Mouse (Mus musculus) CH12.LX (cell line): ENCODE measurements around the gene Itpr3. TPM values are rescaled to one million over a fixed set of nuclear protein-coding genes. Genes with fewer than 3 reads are reported as not detected.

ENCODE experiments used
- DNase-seq: peaks from one replicate; pipeline ENCODE4 v3.0.0-alpha.2; 2013; ENCODE audit errors: extremely low read depth
- H3K27ac ChIP-seq: 2 replicates; pipeline ENCODE4 v1.5.1; 2012; ENCODE audit warnings: low read depth, mild to moderate bottlenecking, control low read depth, moderate library complexity; ENCODE audit not compliant: insufficient read depth
- H3K27me3 ChIP-seq: replicated peaks from 2 replicates; pipeline ENCODE3; 2012; ENCODE audit warnings: inconsistent platforms
- H3K36me3 ChIP-seq, 2 experiments: replicated peaks in 1 of 2; 2 replicates each; pipeline versions ENCODE3 to v1.6.1; 2012; ENCODE audit warnings: inconsistent platforms in 1 of 2, low read length in 1 of 2, mild to moderate bottlenecking in 1 of 2, mixed read lengths in 1 of 2, moderate library complexity in 1 of 2; ENCODE audit not compliant: control insufficient read depth in 1 of 2, insufficient read depth in 1 of 2
- H3K4me1 ChIP-seq, 2 experiments: 2 replicates each; pipeline ENCODE4 v1.6.1; 2012; ENCODE audit warnings: inconsistent platforms in 1 of 2, moderate library complexity in 1 of 2; ENCODE audit not compliant: insufficient read depth in 2 of 2, control insufficient read depth in 1 of 2
- H3K4me2 ChIP-seq: 2 replicates; pipeline ENCODE4 v1.6.1; 2012; ENCODE audit warnings: low read depth, mild to moderate bottlenecking, control low read depth; ENCODE audit not compliant: poor library complexity, insufficient read depth, severe bottlenecking
- H3K4me3 ChIP-seq, 3 experiments: fragments of 150-350 bp in 1 of 3; sonication (generic) in 1 of 3; replicated peaks in 1 of 3; 2 replicates each; pipeline versions ENCODE3 to v1.5.1; 2011 to 2012; ENCODE audit warnings: low read depth in 2 of 3, low read length in 2 of 3, mild to moderate bottlenecking in 2 of 3, moderate library complexity in 2 of 3, control low read depth in 1 of 3, improper control_type of control experiment in 1 of 3, inconsistent platforms in 1 of 3, mixed read lengths in 1 of 3; ENCODE audit not compliant: poor library complexity in 1 of 3
- H3K79me2 ChIP-seq: replicated peaks from 2 replicates; pipeline ENCODE4 v1.6.1; 2012; ENCODE audit warnings: mild to moderate bottlenecking, moderate library complexity; ENCODE audit not compliant: control insufficient read depth, poor library complexity, insufficient read depth, severe bottlenecking; ENCODE audit errors: extremely low read depth
- H3K9ac ChIP-seq: 2 replicates; pipeline ENCODE4 v1.6.1; 2012; ENCODE audit warnings: low read depth, mild to moderate bottlenecking, control low read depth, moderate library complexity; ENCODE audit not compliant: insufficient read depth
- H3K9me3 ChIP-seq: replicated peaks from 2 replicates; pipeline ENCODE3; 2012; ENCODE audit warnings: low read length, inconsistent platforms, mixed read lengths
- BHLHE40 ChIP-seq: IDR thresholded peaks from 2 replicates; pipeline ENCODE4 v1.6.1; 2011; ENCODE audit warnings: mild to moderate bottlenecking, low read depth, low read length, improper control_type of control experiment
- CHD1 ChIP-seq: IDR thresholded peaks from 2 replicates; pipeline ENCODE4 v1.6.1; 2012; ENCODE audit warnings: low read depth, low read length, improper control_type of control experiment, inconsistent platforms
- CHD2 ChIP-seq: IDR thresholded peaks from 2 replicates; pipeline ENCODE4 v1.6.1; 2011; ENCODE audit warnings: low read length, improper control_type of control experiment
- CTCF ChIP-seq, 2 experiments: IDR thresholded peaks in 1 of 2; conservative IDR thresholded peaks in 1 of 2; 2 replicates each; pipeline ENCODE4 v1.5.1; 2011 to 2012; ENCODE audit warnings: low read depth in 2 of 2, low read length in 2 of 2, improper control_type of control experiment in 1 of 2, inconsistent platforms in 1 of 2, mild to moderate bottlenecking in 1 of 2, moderate library complexity in 1 of 2
- E2F4 ChIP-seq: IDR thresholded peaks from 2 replicates; pipeline ENCODE4 v1.6.1; 2011; ENCODE audit warnings: low read depth, low read length, improper control_type of control experiment; ENCODE audit not compliant: insufficient replicate concordance
- ELF1 ChIP-seq: IDR thresholded peaks from 2 replicates; pipeline ENCODE4 v1.6.1; 2014; ENCODE audit warnings: low read depth, mild to moderate bottlenecking, inconsistent platforms, low read length, improper control_type of control experiment
- EP300 ChIP-seq: IDR thresholded peaks from 2 replicates; pipeline ENCODE4 v1.6.1; 2011; ENCODE audit warnings: low read length, improper control_type of control experiment
- ETS1 ChIP-seq: conservative IDR thresholded peaks from 2 replicates; pipeline ENCODE4 v1.6.1; 2012; ENCODE audit warnings: low read depth, mild to moderate bottlenecking, inconsistent platforms, low read length, improper control_type of control experiment, moderate library complexity
- GABPA ChIP-seq: IDR thresholded peaks from 2 replicates; pipeline ENCODE4 v1.6.1; 2012; ENCODE audit warnings: low read depth, low read length, improper control_type of control experiment, inconsistent platforms; ENCODE audit not compliant: insufficient replicate concordance
- HCFC1 ChIP-seq: IDR thresholded peaks from 2 replicates; pipeline ENCODE4 v1.6.1; 2012; ENCODE audit warnings: low read depth, mild to moderate bottlenecking, inconsistent platforms, low read length, improper control_type of control experiment
- IRF4 ChIP-seq: IDR thresholded peaks from 2 replicates; pipeline ENCODE4 v1.6.1; 2014; ENCODE audit warnings: low read depth, mild to moderate bottlenecking, inconsistent platforms, low read length, improper control_type of control experiment
- JUN ChIP-seq: IDR thresholded peaks from 2 replicates; pipeline ENCODE4 v1.6.1; 2011; ENCODE audit warnings: low read depth, mild to moderate bottlenecking, low read length, improper control_type of control experiment, moderate library complexity; ENCODE audit not compliant: insufficient read depth
- JUND ChIP-seq: conservative IDR thresholded peaks from 2 replicates; pipeline ENCODE4 v1.6.1; 2011; ENCODE audit warnings: low read depth, low read length, improper control_type of control experiment
- KAT2A ChIP-seq: IDR thresholded peaks from 2 replicates; pipeline ENCODE4 v1.6.1; 2012; ENCODE audit warnings: low read length, improper control_type of control experiment, inconsistent platforms; ENCODE audit not compliant: insufficient replicate concordance
- MAFK ChIP-seq: IDR thresholded peaks from 2 replicates; pipeline ENCODE4 v1.6.1; 2011; ENCODE audit warnings: low read length, improper control_type of control experiment; ENCODE audit not compliant: insufficient replicate concordance
- MAX ChIP-seq: IDR thresholded peaks from 2 replicates; pipeline ENCODE4 v1.6.1; 2011; ENCODE audit warnings: low read length, improper control_type of control experiment
- MAZ ChIP-seq: IDR thresholded peaks from 2 replicates; pipeline ENCODE4 v1.6.1; 2012; ENCODE audit warnings: low read depth, mild to moderate bottlenecking, inconsistent platforms, low read length, improper control_type of control experiment, moderate library complexity
- MEF2A ChIP-seq: IDR thresholded peaks from 2 replicates; pipeline ENCODE4 v1.6.1; 2014; ENCODE audit warnings: low read depth, mild to moderate bottlenecking, inconsistent platforms, low read length, improper control_type of control experiment, borderline replicate concordance
- MXI1 ChIP-seq: IDR thresholded peaks from 2 replicates; pipeline ENCODE4 v1.6.1; 2011; ENCODE audit warnings: mild to moderate bottlenecking, low read depth, low read length, improper control_type of control experiment
- MYC ChIP-seq: IDR thresholded peaks from 2 replicates; pipeline ENCODE4 v1.6.1; 2011; ENCODE audit warnings: low read depth, mild to moderate bottlenecking, improper control_type of control experiment, low read length
- NELFE ChIP-seq: IDR thresholded peaks from 2 replicates; pipeline ENCODE4 v1.6.1; 2011; ENCODE audit warnings: low read depth, low read length, improper control_type of control experiment
- NRF1 ChIP-seq: IDR thresholded peaks from 2 replicates; pipeline ENCODE4 v1.6.1; 2014; ENCODE audit warnings: low read depth, mild to moderate bottlenecking, inconsistent platforms, low read length, improper control_type of control experiment, moderate library complexity
- PAX5 ChIP-seq: IDR thresholded peaks from 2 replicates; pipeline ENCODE4 v1.6.1; 2012; ENCODE audit warnings: low read length, inconsistent platforms, mixed read lengths
- POLR2A ChIP-seq: IDR thresholded peaks from 2 replicates; pipeline ENCODE4 v1.6.1; 2011; ENCODE audit warnings: low read depth, mild to moderate bottlenecking, improper control_type of control experiment, low read length
- POLR2AphosphoS2 ChIP-seq: IDR thresholded peaks from 2 replicates; pipeline ENCODE4 v1.6.1; 2011; ENCODE audit warnings: low read depth, low read length, improper control_type of control experiment
- RAD21 ChIP-seq: IDR thresholded peaks from 2 replicates; pipeline ENCODE4 v1.6.1; 2011; ENCODE audit warnings: low read depth, mild to moderate bottlenecking, low read length, improper control_type of control experiment, moderate library complexity
- RCOR1 ChIP-seq: conservative IDR thresholded peaks from 2 replicates; pipeline ENCODE4 v1.6.1; 2012; ENCODE audit warnings: low read depth, mild to moderate bottlenecking, inconsistent platforms, low read length, improper control_type of control experiment
- SIN3A ChIP-seq: IDR thresholded peaks from 2 replicates; pipeline ENCODE4 v1.6.1; 2012; ENCODE audit warnings: low read length, improper control_type of control experiment, inconsistent platforms
- SMC3 ChIP-seq: IDR thresholded peaks from 2 replicates; pipeline ENCODE4 v1.6.1; 2011; ENCODE audit warnings: low read depth, low read length, improper control_type of control experiment
- TBP ChIP-seq: conservative IDR thresholded peaks from 2 replicates; pipeline ENCODE4 v1.6.1; 2011; ENCODE audit warnings: low read depth, low read length, improper control_type of control experiment
- TCF12 ChIP-seq: IDR thresholded peaks from 2 replicates; pipeline ENCODE4 v1.6.1; 2014; ENCODE audit warnings: low read depth, mild to moderate bottlenecking, inconsistent platforms, low read length, improper control_type of control experiment
- UBTF ChIP-seq: IDR thresholded peaks from 2 replicates; pipeline ENCODE4 v1.6.1; 2012; ENCODE audit warnings: low read depth, mild to moderate bottlenecking, inconsistent platforms, low read length, improper control_type of control experiment, moderate library complexity
- USF1 ChIP-seq: IDR thresholded peaks from 2 replicates; pipeline ENCODE4 v1.6.1; 2014; ENCODE audit warnings: low read depth, mild to moderate bottlenecking, inconsistent platforms, low read length, improper control_type of control experiment
- USF2 ChIP-seq: conservative IDR thresholded peaks from 2 replicates; pipeline ENCODE4 v1.6.1; 2011; ENCODE audit warnings: low read depth, low read length, improper control_type of control experiment
- ZC3H11A ChIP-seq: IDR thresholded peaks from 2 replicates; pipeline ENCODE4 v1.6.1; 2012; ENCODE audit warnings: low read depth, mild to moderate bottlenecking, inconsistent platforms, low read length, improper control_type of control experiment
- ZKSCAN1 ChIP-seq: IDR thresholded peaks from 2 replicates; pipeline ENCODE4 v1.6.1; 2012; ENCODE audit warnings: low read depth, inconsistent platforms, low read length, improper control_type of control experiment, borderline replicate concordance
- ZMIZ1 ChIP-seq: IDR thresholded peaks from 2 replicates; pipeline ENCODE4 v1.6.1; 2012; ENCODE audit warnings: low read depth, mild to moderate bottlenecking, inconsistent platforms, low read length, improper control_type of control experiment
- ZNF384 ChIP-seq: IDR thresholded peaks from 2 replicates; pipeline ENCODE4 v1.6.1; 2012; ENCODE audit warnings: low read depth, low read length, improper control_type of control experiment, inconsistent platforms
- dilution Hi-C: fragments of 300-500 bp; cut with MboI; formaldehyde crosslinking; loops from 2 replicates; pipeline ENCODE4 v1.14.3; 2020; ENCODE audit warnings: low sequenced_read_pairs; ENCODE audit not compliant: extremely low pct_unique_long_range_greater_than_20kb, extremely low pct_ligation_motif_present
- in situ Hi-C: fragments of 300-500 bp; cut with MboI; formaldehyde crosslinking; loops from 3 replicates; pipeline ENCODE4 v1.14.3; 2019; ENCODE audit warnings: low sequenced_read_pairs, low pct_ligation_motif_present, low pct_unique_long_range_greater_than_20kb, mixed read lengths
- polyA plus RNA-seq: library from polyadenylated mRNA; unstranded; fragments of >175 nt; gene quantifications from 2 replicates; pipeline ENCODE4 v1.2.1, GENCODE M21; 2012; ENCODE audit warnings: low read depth; ENCODE audit not compliant: insufficient read length
- total RNA-seq, 2 experiments: library from RNA; depleted of rRNA; stranded (reverse); fragments of 300-350 nt in 1 of 2; fragments of >200 nt in 1 of 2; gene quantifications; 2 replicates each; pipeline ENCODE4 v1.2.3; 2012 to 2014

Itpr3 gene
- total and polyA plus RNA-seq, 3 experiments, result 2.5 to 11.3 (median 9.5) TPM

- H3K9ac ChIP-seq, result peak overlapping the region; percentile 49
- peaks cover 41 to 79% of the 10 kb centered on the region in 2 experiments for H3K4me1 ChIP-seq
- H3K27ac ChIP-seq, result peak overlapping the region; percentile 79
- H3K27me3 ChIP-seq, result no peaks in the 10 kb centered on the region
- peak overlapping the region; percentile 33 for H3K4me2 ChIP-seq
- TF ChIP-seq MAFK, result no peak
- no peak for TF ChIP-seq JUND
- TF ChIP-seq POLR2A, result no peak
- no peak for TF ChIP-seq MAZ
- TF ChIP-seq ZC3H11A, result peak; percentile 43; the same call in 1 of the 2 replicates
- no peak for TF ChIP-seq CHD1
- no peak for TF ChIP-seq USF2
- TF ChIP-seq TCF12, result no peak
- no peak for TF ChIP-seq ZMIZ1
- TF ChIP-seq MAX, result no peak
- no peak for TF ChIP-seq UBTF
- peak; percentile 57 to 89 for TF ChIP-seq CTCF (conservative IDR thresholded peaks at IDR 0.05 in 1 of 2, IDR thresholded peaks at IDR 0.05 in 1 of 2; ENCODE audit: low read depth in 2 of 2, low read length in 2 of 2)
- TF ChIP-seq IRF4, result no peak
- TF ChIP-seq KAT2A, result no peak
- 0 out of 2 replicates have a peak, but pooled peaks have one; percentile 12 for TF ChIP-seq NELFE
- 0 out of 2 replicates have a peak, but pooled peaks have one; percentile 14 for TF ChIP-seq MXI1
- no peak for TF ChIP-seq RCOR1
- no peak for TF ChIP-seq MEF2A
- no peak for TF ChIP-seq BHLHE40
- TF ChIP-seq ZKSCAN1, result no peak
- no peak for TF ChIP-seq TBP
- TF ChIP-seq EP300, result no peak
- no peak for TF ChIP-seq MYC
- no peak for TF ChIP-seq ETS1
- no peak for TF ChIP-seq PAX5
- no peak for TF ChIP-seq GABPA
- TF ChIP-seq SMC3, result peak; percentile 90
- no peak for TF ChIP-seq JUN
- no peak for TF ChIP-seq NRF1
- no peak for TF ChIP-seq HCFC1
- TF ChIP-seq RAD21, result peak; percentile 80
- TF ChIP-seq POLR2AphosphoS2, result no peak
- no peak for TF ChIP-seq E2F4
- no peak for TF ChIP-seq CHD2
- TF ChIP-seq ELF1, result no peak
- TF ChIP-seq ZNF384, result no peak
- peak; percentile 8; the same call in 1 of the 2 replicates for TF ChIP-seq SIN3A
- TF ChIP-seq USF1, result no peak
- peak; percentile 68 for DNase-seq
- in situ Hi-C loops (loop anchor here (10.0 kb wide), 1 partner anchor 160 kb away; no protein-coding TSS in a partner anchor), dilution Hi-C loops (no loop called here)
- peaks cover 49% of the 10 kb centered on the region for H3K79me2 ChIP-seq
- peak overlapping the region; percentile 44 to 58 (median 52) for H3K4me3 ChIP-seq
- H3K9me3 ChIP-seq, result no peaks in the 10 kb centered on the region
- peaks cover 28 to 52% of the 10 kb centered on the region in 2 experiments for H3K36me3 ChIP-seq
Observed at GRCm38 (mm10) chr17:27165054-27165773, 108.1 kb downstream of the Itpr3 start.
